Mouse (Mus musculus) heart, postnatal 0 days (tissue): ENCODE measurements around the gene Adcyap1r1.

Experiments used
- CTCF ChIP-seq: IDR thresholded peaks from 2 replicates; pipeline ENCODE4 v1.5.1; 2016; ENCODE audit warnings: antibody characterized with exemption, control low read depth, low read depth
- EP300 ChIP-seq: IDR thresholded peaks from 2 replicates; pipeline ENCODE4 v1.6.1; 2016; ENCODE audit warnings: antibody characterized with exemption, low read depth

GRCm38 (mm10) chr6:55457727-55458126 is 5.9 kb downstream of the Adcyap1r1 start:
- TF ChIP-seq EP300 (no peak), CTCF (no peak)
